Mouse (Mus musculus): ENCODE data around the gene Gm28710. TPM values are rescaled to one million over a fixed set of nuclear protein-coding genes. Genes with fewer than 3 reads are reported as not detected.
A peak's percentile ranks its signal among the peaks of the same experiment; 100 is the strongest.

Gm28710 gene
- polyA plus RNA-seq (2015; fragmentation: Nextera tagmentation; extraction: Ambion mirVana), result not detected in 2 replicates

GRCm38 (mm10) chr5:16791243-16791860, at the start of gene Gm28710:
TSS of gene Gm28710 (plus strand) at chr5:16791810.
- H3K9me3 ChIP-seq (ENCODE audit: low read length), result no peaks in the 10 kb centered on the region
- no peak within 1 kb of the TSS for H3K4me3 ChIP-seq (ENCODE audit: low read length)
- H3K27me3 ChIP-seq (ENCODE audit: insufficient read depth, low read length), result no peaks in the 10 kb centered on the region
- WGBS, result 70% methylated on average over 4 of the region's 4 CpGs
- no peak within 1 kb of the TSS for H3K27ac ChIP-seq (ENCODE audit: low read length)
- H3K9ac ChIP-seq (replicated peaks; ENCODE audit: low read length), result no peak within 1 kb of the TSS
- H3K4me2 ChIP-seq (replicated peaks; ENCODE audit: low read depth, low read length), result no peak within 1 kb of the TSS
- H3K36me3 ChIP-seq (ENCODE audit: insufficient read depth, low read length), result no peaks in the 10 kb centered on the region
- no peak for ATAC-seq (ENCODE audit: low FRiP score, low TSS enrichment)
- no peaks in the 10 kb centered on the region for H3K4me1 ChIP-seq (ENCODE audit: insufficient read depth, low read length)

- H3K4me2 ChIP-seq (replicated peaks; ENCODE audit: low read depth, low read length), result no peak overlapping the region
- no peaks in the 10 kb centered on the region for H3K27me3 ChIP-seq (ENCODE audit: insufficient read depth, low read length)
- H3K4me1 ChIP-seq (ENCODE audit: insufficient read depth, low read length), result no peaks in the 10 kb centered on the region
- H3K36me3 ChIP-seq (ENCODE audit: insufficient read depth, low read length), result no peaks in the 10 kb centered on the region
- no peak overlapping the region for H3K9ac ChIP-seq (replicated peaks; ENCODE audit: low read length)
- no peak overlapping the region for H3K27ac ChIP-seq (ENCODE audit: low read length)
- H3K9me3 ChIP-seq (ENCODE audit: low read length), result peaks cover 4% of the 10 kb centered on the region; the same call in 1 of the 2 replicates
- H3K4me3 ChIP-seq (ENCODE audit: low read length), result no peak overlapping the region
- ATAC-seq (ENCODE audit: low FRiP score, low TSS enrichment), result no peak
- 80% methylated on average over 2 of the region's 2 CpGs for WGBS
Measured at GRCm38 (mm10) chr5:16777176-16777575, 14.4 kb upstream of the Gm28710 start.

- Histone ChIP-seq H3K9me3 (ENCODE audit: low read length) (no peaks in the 10 kb centered on the region), H3K36me3 (ENCODE audit: insufficient read depth, low read length) (no peaks in the 10 kb centered on the region), H3K27me3 (ENCODE audit: insufficient read depth, low read length) (no peaks in the 10 kb centered on the region), H3K4me2 (replicated peaks; ENCODE audit: low read depth, low read length) (no peak overlapping the region), H3K4me3 (ENCODE audit: low read length) (no peak overlapping the region), H3K27ac (ENCODE audit: low read length) (no peak overlapping the region), H3K4me1 (ENCODE audit: insufficient read depth, low read length) (no peaks in the 10 kb centered on the region), H3K9ac (replicated peaks; ENCODE audit: low read length) (no peak overlapping the region)
- ATAC-seq (ENCODE audit: low FRiP score, low TSS enrichment), result no peak
- 78% methylated on average over 6 of the region's 6 CpGs for WGBS
Measured at GRCm38 (mm10) chr5:16778610-16779172, 12.9 kb upstream of the Gm28710 start.

GRCm38 (mm10) chr5:16785627-16786026, 6.0 kb upstream of the Gm28710 start:
- Histone ChIP-seq H3K9me3 (ENCODE audit: low read length) (no peaks in the 10 kb centered on the region), H3K4me3 (ENCODE audit: low read length) (no peak overlapping the region), H3K36me3 (ENCODE audit: insufficient read depth, low read length) (no peaks in the 10 kb centered on the region), H3K27me3 (ENCODE audit: insufficient read depth, low read length) (no peaks in the 10 kb centered on the region), H3K9ac (replicated peaks; ENCODE audit: low read length) (no peak overlapping the region), H3K4me1 (ENCODE audit: insufficient read depth, low read length) (no peaks in the 10 kb centered on the region), H3K27ac (ENCODE audit: low read length) (no peak overlapping the region), H3K4me2 (replicated peaks; ENCODE audit: low read depth, low read length) (no peak overlapping the region)
- ATAC-seq (ENCODE audit: low FRiP score, low TSS enrichment), result no peak
- WGBS, result 89% methylated on average over 4 of the region's 4 CpGs

- no peak overlapping the region for H3K4me3 ChIP-seq (ENCODE audit: low read length)
- no peak overlapping the region for H3K9ac ChIP-seq (replicated peaks; ENCODE audit: low read length)
- no peaks in the 10 kb centered on the region for H3K9me3 ChIP-seq (ENCODE audit: low read length)
- H3K27ac ChIP-seq (ENCODE audit: low read length), result no peak overlapping the region
- no peaks in the 10 kb centered on the region for H3K4me1 ChIP-seq (ENCODE audit: insufficient read depth, low read length)
- H3K36me3 ChIP-seq (ENCODE audit: insufficient read depth, low read length), result no peaks in the 10 kb centered on the region
- WGBS, result 75% methylated on average over 6 of the region's 6 CpGs
- H3K4me2 ChIP-seq (replicated peaks; ENCODE audit: low read depth, low read length), result no peak overlapping the region
- no peak for ATAC-seq (ENCODE audit: low FRiP score, low TSS enrichment)
- H3K27me3 ChIP-seq (ENCODE audit: insufficient read depth, low read length), result no peaks in the 10 kb centered on the region
Measured at GRCm38 (mm10) chr5:16794972-16795371, 3.4 kb downstream of the Gm28710 start.

GRCm38 (mm10) chr5:16802726-16803125, 11.1 kb downstream of the Gm28710 start:
- no peaks in the 10 kb centered on the region for H3K4me1 ChIP-seq (ENCODE audit: insufficient read depth, low read length)
- H3K4me2 ChIP-seq (replicated peaks; ENCODE audit: low read depth, low read length), result no peak overlapping the region
- H3K36me3 ChIP-seq (ENCODE audit: insufficient read depth, low read length), result no peaks in the 10 kb centered on the region
- WGBS, result 82% methylated on average over 4 of the region's 4 CpGs
- H3K27ac ChIP-seq (ENCODE audit: low read length), result no peak overlapping the region
- H3K4me3 ChIP-seq (ENCODE audit: low read length), result no peak overlapping the region
- ATAC-seq (ENCODE audit: low FRiP score, low TSS enrichment), result no peak
- H3K9me3 ChIP-seq (ENCODE audit: low read length), result no peaks in the 10 kb centered on the region
- no peaks in the 10 kb centered on the region for H3K27me3 ChIP-seq (ENCODE audit: insufficient read depth, low read length)
- H3K9ac ChIP-seq (replicated peaks; ENCODE audit: low read length), result no peak overlapping the region

GRCm38 (mm10) chr5:16838991-16839390, 47.4 kb downstream of the Gm28710 start:
- H3K4me3 ChIP-seq (ENCODE audit: low read length), result no peak overlapping the region
- H3K9ac ChIP-seq (replicated peaks; ENCODE audit: low read length), result no peak overlapping the region
- no peaks in the 10 kb centered on the region for H3K27me3 ChIP-seq (ENCODE audit: insufficient read depth, low read length)
- no peak overlapping the region for H3K4me2 ChIP-seq (replicated peaks; ENCODE audit: low read depth, low read length)
- no peaks in the 10 kb centered on the region for H3K9me3 ChIP-seq (ENCODE audit: low read length)
- no peaks in the 10 kb centered on the region for H3K4me1 ChIP-seq (ENCODE audit: insufficient read depth, low read length)
- no peak overlapping the region for H3K27ac ChIP-seq (ENCODE audit: low read length)
- H3K36me3 ChIP-seq (ENCODE audit: insufficient read depth, low read length), result no peaks in the 10 kb centered on the region
- no peak for ATAC-seq (ENCODE audit: low FRiP score, low TSS enrichment)

GRCm38 (mm10) chr5:16869309-16869915, 77.8 kb downstream of the Gm28710 start:
- H3K4me1 ChIP-seq (ENCODE audit: insufficient read depth, low read length), result no peaks in the 10 kb centered on the region
- H3K27me3 ChIP-seq (ENCODE audit: insufficient read depth, low read length), result no peaks in the 10 kb centered on the region
- peak; percentile 65; the same call in 1 of the 2 replicates for ATAC-seq (ENCODE audit: low FRiP score, low TSS enrichment)
- WGBS, result 55% methylated on average over 2 of the region's 2 CpGs
- no peaks in the 10 kb centered on the region for H3K36me3 ChIP-seq (ENCODE audit: insufficient read depth, low read length)
- H3K27ac ChIP-seq (ENCODE audit: low read length), result no peak overlapping the region
- H3K4me2 ChIP-seq (replicated peaks; ENCODE audit: low read depth, low read length), result no peak overlapping the region
- no peaks in the 10 kb centered on the region for H3K9me3 ChIP-seq (ENCODE audit: low read length)
- no peak overlapping the region for H3K4me3 ChIP-seq (ENCODE audit: low read length)
- H3K9ac ChIP-seq (replicated peaks; ENCODE audit: low read length), result no peak overlapping the region

- WGBS, result 15% methylated on average over 1 of the region's 1 CpGs
- Histone ChIP-seq H3K4me2 (replicated peaks; ENCODE audit: low read depth, low read length) (no peak overlapping the region), H3K36me3 (ENCODE audit: insufficient read depth, low read length) (no peaks in the 10 kb centered on the region), H3K4me1 (ENCODE audit: insufficient read depth, low read length) (no peaks in the 10 kb centered on the region), H3K4me3 (ENCODE audit: low read length) (no peak overlapping the region), H3K9ac (replicated peaks; ENCODE audit: low read length) (no peak overlapping the region), H3K27ac (ENCODE audit: low read length) (no peak overlapping the region), H3K9me3 (ENCODE audit: low read length) (no peaks in the 10 kb centered on the region), H3K27me3 (ENCODE audit: insufficient read depth, low read length) (no peaks in the 10 kb centered on the region)
- ATAC-seq (ENCODE audit: low FRiP score, low TSS enrichment), result no peak
Measured at GRCm38 (mm10) chr5:16894161-16894560, 102.6 kb downstream of the Gm28710 start.

GRCm38 (mm10) chr5:16919791-16920190, 128.2 kb downstream of the Gm28710 start:
- no peak overlapping the region for H3K4me2 ChIP-seq (replicated peaks; ENCODE audit: low read depth, low read length)
- no peaks in the 10 kb centered on the region for H3K9me3 ChIP-seq (ENCODE audit: low read length)
- ATAC-seq (ENCODE audit: low FRiP score, low TSS enrichment), result no peak
- no peaks in the 10 kb centered on the region for H3K4me1 ChIP-seq (ENCODE audit: insufficient read depth, low read length)
- no peak overlapping the region for H3K4me3 ChIP-seq (ENCODE audit: low read length)
- H3K27me3 ChIP-seq (ENCODE audit: insufficient read depth, low read length), result no peaks in the 10 kb centered on the region
- H3K36me3 ChIP-seq (ENCODE audit: insufficient read depth, low read length), result no peaks in the 10 kb centered on the region
- H3K27ac ChIP-seq (ENCODE audit: low read length), result no peak overlapping the region
- 92% methylated on average over 8 of the region's 8 CpGs for WGBS
- H3K9ac ChIP-seq (replicated peaks; ENCODE audit: low read length), result no peak overlapping the region

Measured in kidney, embryonic 16.5 days (tissue).